Mouse (Mus musculus) gastrocnemius, postnatal 4 days (tissue): ENCODE data around the gene Atxn7l3. TPM values are rescaled to one million over a fixed set of nuclear protein-coding genes. Genes with fewer than 3 reads are reported as not detected.
"Not testable (repeated sequence)": the region's sequence is repeated elsewhere in the genome, so short reads cannot be mapped to it uniquely, and the experiment has no call there.

ENCODE experiments used
- DNase-seq, 2 experiments: peaks; one replicate each; pipeline ENCODE4 v3.0.0; 2021 to 2022; ENCODE audit warnings: low spot score in 2 of 2, mixed read lengths in 2 of 2
- total RNA-seq, 2 experiments: library from RNA; stranded (reverse); gene quantifications; 2 replicates each; pipeline ENCODE4 v1.2.3; 2021

Atxn7l3 gene
- total RNA-seq, 2 experiments from 2014 or later: 40.3 to 40.9 TPM

- DNase-seq: peak; percentile 61 to 71
Observed at GRCm38 (mm10) chr11:102295598-102296471, 596 bp downstream of the Atxn7l3 start.

GRCm38 (mm10) chr11:102294887-102295597, 1.4 kb downstream of the Atxn7l3 start:
- DNase-seq: no peak

GRCm38 (mm10) chr11:102294416-102294815, 2.0 kb downstream of the Atxn7l3 start:
- DNase-seq: no peak

- DNase-seq: no peak
Observed at GRCm38 (mm10) chr11:102293971-102294370, 2.5 kb downstream of the Atxn7l3 start.

GRCm38 (mm10) chr11:102291051-102291535, 5.3 kb downstream of the Atxn7l3 start:
- DNase-seq: no peak

GRCm38 (mm10) chr11:102290141-102290540, 6.3 kb downstream of the Atxn7l3 start:
- no peak for DNase-seq

GRCm38 (mm10) chr11:102289511-102290100, 6.8 kb downstream of the Atxn7l3 start:
- DNase-seq: no peak

GRCm38 (mm10) chr11:102288913-102289312, 7.5 kb downstream of the Atxn7l3 start:
- peak in 1 of 2 experiments; percentile 62 for DNase-seq

GRCm38 (mm10) chr11:102288027-102288804, 8.2 kb downstream of the Atxn7l3 start:
- no peak for DNase-seq

GRCm38 (mm10) chr11:102287485-102287884, 8.9 kb downstream of the Atxn7l3 start:
- no peak for DNase-seq

- no peak for DNase-seq
Observed at GRCm38 (mm10) chr11:102285095-102285834, 11.2 kb downstream of the Atxn7l3 start.

GRCm38 (mm10) chr11:102284501-102285094, 11.8 kb downstream of the Atxn7l3 start, which contains the start of gene Tmub2:
Tmub2 (plus strand) TSS chr11:102284931.
- peak; percentile 77 to 94 for DNase-seq

- DNase-seq: no peak
Observed at GRCm38 (mm10) chr11:102283922-102284321, 12.5 kb downstream of the Atxn7l3 start.

- DNase-seq: not testable (repeated sequence)
Observed at GRCm38 (mm10) chr11:102280267-102280666, 16.2 kb downstream of the Atxn7l3 start.

GRCm38 (mm10) chr11:102279595-102279994, 16.8 kb downstream of the Atxn7l3 start:
- DNase-seq: no peak

- DNase-seq: no peak
Observed at GRCm38 (mm10) chr11:102277754-102278153, 18.7 kb downstream of the Atxn7l3 start.

GRCm38 (mm10) chr11:102276411-102276915, 20.0 kb downstream of the Atxn7l3 start:
- no peak for DNase-seq

- DNase-seq: no peak
Observed at GRCm38 (mm10) chr11:102268520-102269244, 27.7 kb downstream of the Atxn7l3 start, which contains the start of gene Asb16. Asb16 (plus strand) TSS chr11:102268743.

- DNase-seq: peak; percentile 59 to 77
Observed at GRCm38 (mm10) chr11:102267480-102267879, 29.0 kb downstream of the Atxn7l3 start.
